Mouse (Mus musculus) T-helper 1 cell (primary cell): ENCODE data around the gene Dguok.

ENCODE experiments used
- in situ Hi-C: fragments of 300-600 bp; cut with MboI, MseI; formaldehyde crosslinking; loops from one replicate; pipeline ENCODE4 v1.15.1; 2025; ENCODE audit warnings: high pct_unique_total_duplicates

Gene Dguok

GRCm38 (mm10) chr6:83506258-83507167, at the start of gene Dguok:
Gene Dguok (minus strand): TSS chr6:83506969.
- in situ Hi-C loops, result no loop called here

GRCm38 (mm10) chr6:83555972-83556371, 49.2 kb upstream of the Dguok start:
- in situ Hi-C loops, result no loop called here

GRCm38 (mm10) chr6:83548346-83548745, 41.6 kb upstream of the Dguok start:
- in situ Hi-C loops, result no loop called here

- in situ Hi-C loops, result no loop called here
These were observed 39.0 kb upstream of the Dguok start for GRCm38 (mm10) chr6:83545778-83546177.

- in situ Hi-C loops, result no loop called here
These were observed 35.1 kb upstream of the Dguok start for GRCm38 (mm10) chr6:83541756-83542456.

- in situ Hi-C loops, result no loop called here
These were observed 33.2 kb upstream of the Dguok start for GRCm38 (mm10) chr6:83540017-83540416.

GRCm38 (mm10) chr6:83536795-83537059, 30.0 kb upstream of the Dguok start:
- in situ Hi-C loops, result loop anchor here (10.0 kb wide), 1 partner anchor 342 kb away; no protein-coding TSS in a partner anchor

GRCm38 (mm10) chr6:83536028-83536794, 29.4 kb upstream of the Dguok start, which contains the start of gene Actg2:
Gene Actg2 (minus strand): TSS chr6:83536265.
- in situ Hi-C loops, result loop anchor here (10.0 kb wide), 1 partner anchor 341 kb away; no protein-coding TSS in a partner anchor

GRCm38 (mm10) chr6:83532608-83533007, 25.8 kb upstream of the Dguok start:
- in situ Hi-C loops, result loop anchor here (10.0 kb wide), 1 partner anchor 338 kb away; no protein-coding TSS in a partner anchor

GRCm38 (mm10) chr6:83523194-83523593, 16.4 kb upstream of the Dguok start:
- in situ Hi-C loops, result no loop called here

GRCm38 (mm10) chr6:83521784-83522183, 15.0 kb upstream of the Dguok start:
- in situ Hi-C loops, result no loop called here

GRCm38 (mm10) chr6:83518637-83519036, 11.9 kb upstream of the Dguok start:
- in situ Hi-C loops, result no loop called here

GRCm38 (mm10) chr6:83515172-83515571, 8.4 kb upstream of the Dguok start:
- in situ Hi-C loops, result no loop called here

- in situ Hi-C loops, result loop anchor here (5.0 kb wide), 1 partner anchor 155 kb away; no protein-coding TSS in a partner anchor
These were observed 5.7 kb upstream of the Dguok start for GRCm38 (mm10) chr6:83512495-83512894.

GRCm38 (mm10) chr6:83510210-83510609, 3.4 kb upstream of the Dguok start:
- in situ Hi-C loops, result loop anchor here (5.0 kb wide), 1 partner anchor 153 kb away; no protein-coding TSS in a partner anchor

- in situ Hi-C loops, result no loop called here
These were observed 2.7 kb upstream of the Dguok start for GRCm38 (mm10) chr6:83509442-83509841.

- in situ Hi-C loops, result no loop called here
These were observed 388 bp upstream of the Dguok start for GRCm38 (mm10) chr6:83507168-83507546.

- in situ Hi-C loops, result no loop called here
These were observed 1.2 kb downstream of the Dguok start for GRCm38 (mm10) chr6:83505554-83505953.

GRCm38 (mm10) chr6:83503361-83503760, 3.4 kb downstream of the Dguok start:
- in situ Hi-C loops, result no loop called here

- in situ Hi-C loops, result no loop called here
These were observed 4.1 kb downstream of the Dguok start for GRCm38 (mm10) chr6:83502656-83503055.

- in situ Hi-C loops, result no loop called here
These were observed 5.1 kb downstream of the Dguok start for GRCm38 (mm10) chr6:83501524-83502310.
